Mouse (Mus musculus) T-cell, adult 2 months (primary cell): ENCODE results near the gene Myom3.

ENCODE experiments used
- DNase-seq: peaks from one replicate; pipeline ENCODE4 v3.0.0; 2022; ENCODE audit warnings: low spot score

Gene Myom3

GRCm38 (mm10) chr4:135816905-135817622, 57.5 kb downstream of the Myom3 start:
- DNase-seq, result peak; percentile 43

DNA sequence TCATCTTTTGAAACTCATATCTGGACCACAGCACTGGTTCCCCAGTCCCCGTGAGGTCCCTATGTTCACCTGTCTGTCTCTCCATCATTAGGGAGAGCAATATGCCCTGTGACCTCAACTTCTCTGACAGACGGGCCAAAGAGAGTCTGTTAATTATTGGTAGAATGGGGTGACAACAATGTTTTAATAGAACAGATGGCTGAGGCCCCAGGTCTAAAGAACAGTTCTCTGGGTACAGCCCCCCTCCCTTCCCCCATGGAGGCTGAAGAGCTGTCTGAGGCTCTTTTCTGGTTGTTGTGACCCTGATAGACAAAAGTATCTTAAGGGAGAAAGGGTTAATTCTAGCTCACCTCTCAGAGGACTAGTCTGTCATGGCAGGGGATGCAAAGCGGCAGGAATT, 58.9 kb downstream of the Myom3 start:
- DNase-seq, result no peak

DNA sequence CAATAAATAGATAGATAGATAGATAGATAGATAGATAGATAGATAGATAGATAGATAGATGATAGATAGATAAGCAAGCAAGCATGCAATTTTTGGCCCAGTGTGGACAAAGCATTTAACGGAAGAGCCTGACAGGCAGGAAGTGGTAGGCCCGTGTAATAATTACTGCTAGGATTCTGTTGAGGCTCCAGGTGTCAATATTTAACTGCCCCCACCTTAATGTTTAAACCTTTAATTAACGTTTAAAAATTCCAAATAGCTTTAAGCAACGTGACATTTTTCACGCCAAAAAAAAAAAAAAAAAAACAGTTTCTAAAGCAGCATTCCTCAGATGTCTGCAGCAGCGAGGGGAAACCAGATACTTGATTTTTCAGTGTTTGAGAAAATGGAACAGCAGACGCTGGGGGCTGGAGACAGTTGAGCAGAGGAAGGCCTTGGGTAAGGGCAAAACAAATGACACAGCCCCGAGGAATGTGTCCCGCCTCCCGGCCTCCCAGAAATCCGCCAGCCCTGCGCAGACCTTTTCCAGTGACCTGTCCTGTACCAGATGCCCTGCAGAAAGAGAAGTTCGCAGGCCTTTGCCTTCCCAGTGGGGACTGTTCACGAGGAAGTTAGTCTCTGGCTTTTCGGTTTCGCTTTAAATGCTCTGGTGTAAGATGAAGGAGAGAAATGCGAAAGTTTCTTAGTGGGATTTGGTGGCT, 60.5 kb downstream of the Myom3 start:
- DNase-seq, result no peak

GRCm38 (mm10) chr4:135821772-135822171, 62.3 kb downstream of the Myom3 start:
- no peak for DNase-seq

GRCm38 (mm10) chr4:135823298-135823697, 63.8 kb downstream of the Myom3 start:
- DNase-seq, result peak; percentile 41

DNA sequence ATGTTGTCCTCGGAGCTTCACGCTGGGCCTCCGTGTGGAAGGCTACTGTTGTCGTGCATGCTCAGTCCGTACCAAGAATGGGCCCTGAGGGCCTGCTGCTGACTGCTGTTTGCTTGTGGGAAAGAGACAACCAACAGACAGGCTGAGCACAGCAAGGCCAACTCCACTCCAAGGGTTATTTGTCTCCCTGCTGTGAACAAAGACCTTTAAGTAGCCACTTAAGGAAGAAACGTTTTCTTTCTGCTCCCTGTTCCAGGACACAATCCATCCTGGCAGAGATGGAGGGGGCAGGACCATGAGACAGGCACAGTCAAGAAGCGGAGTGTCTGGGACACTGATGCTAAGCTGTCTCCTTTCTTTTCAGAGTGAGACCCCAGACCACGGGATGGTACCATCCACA, 64.7 kb downstream of the Myom3 start:
- no peak for DNase-seq

DNA sequence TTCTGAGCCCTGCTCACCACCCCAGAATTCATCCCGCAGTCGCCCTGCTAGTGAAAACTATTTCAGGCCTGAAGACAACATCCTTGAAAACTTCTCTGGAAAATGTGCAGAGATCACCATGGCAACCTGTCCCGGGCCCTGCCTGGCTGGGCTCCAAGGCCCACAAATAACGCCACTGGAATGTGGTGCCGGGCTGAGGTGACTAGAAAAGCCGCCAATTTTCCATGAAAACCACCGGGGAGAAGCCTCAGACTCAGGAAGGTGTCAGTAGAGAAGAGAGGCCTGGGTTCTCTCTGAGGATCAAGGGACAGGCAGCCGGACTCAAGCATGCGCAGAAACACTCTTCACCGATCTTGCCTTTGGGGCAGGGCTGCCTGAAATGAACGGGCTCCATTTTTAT, 69.0 kb downstream of the Myom3 start:
- no peak for DNase-seq

DNA sequence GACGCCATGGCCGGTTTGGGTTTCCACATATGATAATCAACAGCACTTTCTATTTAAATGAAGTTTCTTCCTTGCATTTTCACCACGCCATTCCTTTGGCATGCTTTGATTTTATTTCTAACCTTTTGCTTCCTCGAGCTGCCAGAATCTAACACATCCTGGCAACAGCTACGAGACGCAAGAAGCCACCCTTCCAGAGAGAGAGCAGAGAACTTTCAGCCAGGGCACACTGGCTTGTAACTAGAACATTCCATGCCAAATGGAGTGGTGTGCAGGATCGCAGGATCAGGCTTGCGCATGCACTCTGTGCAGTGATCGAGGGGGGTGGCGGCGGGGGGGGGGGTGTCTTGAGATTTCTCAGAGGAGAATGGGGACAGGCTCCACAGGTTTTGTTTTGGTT, 72.6 kb downstream of the Myom3 start:
- DNase-seq, result no peak

GRCm38 (mm10) chr4:135833301-135834123, 74.0 kb downstream of the Myom3 start:
- no peak for DNase-seq

DNA sequence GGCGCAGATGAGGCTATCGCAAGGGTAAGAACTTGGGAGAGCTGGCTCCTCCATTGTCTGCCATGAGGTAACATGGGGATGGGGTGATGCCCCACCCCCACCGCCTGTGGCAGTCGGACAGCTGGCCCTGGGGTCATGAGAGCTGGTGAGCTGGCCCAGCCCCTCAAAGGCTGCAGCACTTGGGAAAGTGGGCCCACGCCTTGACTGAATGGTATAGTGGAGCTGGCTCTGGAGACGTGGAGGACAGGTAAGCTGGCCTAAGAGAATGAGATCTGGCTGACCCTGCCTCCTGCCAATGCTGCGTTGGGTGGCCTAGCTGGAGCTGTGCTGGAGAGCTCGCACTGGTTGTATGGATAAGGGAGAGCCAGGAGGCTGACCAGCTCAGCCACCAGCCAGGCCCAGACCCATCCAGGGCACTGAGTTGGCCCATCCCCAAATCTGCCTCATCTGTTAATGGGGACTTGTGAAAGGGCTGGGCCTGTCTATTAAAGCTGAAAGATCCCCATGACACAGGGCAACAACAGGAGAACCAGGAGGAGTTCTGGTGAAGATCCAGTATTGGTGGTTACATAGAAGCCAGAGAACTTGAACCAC, 74.7 kb downstream of the Myom3 start:
- no peak for DNase-seq

DNA sequence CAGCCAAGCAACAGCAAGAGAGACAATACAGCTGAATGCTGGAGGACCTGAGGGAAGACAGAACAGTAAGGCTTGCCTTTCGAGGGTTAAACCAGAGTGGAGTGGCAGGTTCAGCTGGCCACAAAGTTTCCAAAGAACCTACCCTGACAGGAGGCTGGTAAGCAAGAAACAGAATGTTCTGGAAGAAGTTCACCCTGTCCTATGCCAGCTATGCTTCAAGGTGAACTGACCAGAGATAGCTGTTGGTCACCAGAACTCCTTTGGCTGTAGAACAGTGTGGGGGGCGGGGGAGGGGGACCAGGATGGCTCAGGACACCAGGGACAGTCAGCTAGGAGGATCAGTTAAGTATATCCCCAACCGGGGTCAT, 79.4 kb downstream of the Myom3 start:
- DNase-seq, result no peak

GRCm38 (mm10) chr4:135839293-135840011, 79.9 kb downstream of the Myom3 start:
- no peak for DNase-seq

GRCm38 (mm10) chr4:135844400-135844799, 84.9 kb downstream of the Myom3 start:
- no peak for DNase-seq

DNA sequence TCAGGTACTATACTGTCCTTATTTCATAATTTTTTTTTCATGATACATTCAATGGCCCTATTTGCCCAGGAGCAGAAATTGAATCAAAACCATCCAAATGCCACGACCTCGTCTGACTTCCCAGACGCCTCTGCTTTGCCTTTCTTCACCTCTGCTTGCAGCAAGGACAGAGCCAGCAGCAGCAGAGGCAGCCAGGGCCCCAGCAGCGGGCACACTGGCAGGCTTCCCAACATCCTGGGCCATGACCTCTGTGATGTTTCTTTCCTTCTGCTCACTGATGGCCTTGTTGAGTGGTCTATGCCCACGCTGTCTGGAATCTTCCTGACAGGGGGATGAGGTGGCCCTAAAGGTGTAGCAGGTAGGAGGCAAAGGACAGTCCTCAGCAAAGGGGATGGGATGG, 88.1 kb downstream of the Myom3 start:
- DNase-seq, result no peak

DNA sequence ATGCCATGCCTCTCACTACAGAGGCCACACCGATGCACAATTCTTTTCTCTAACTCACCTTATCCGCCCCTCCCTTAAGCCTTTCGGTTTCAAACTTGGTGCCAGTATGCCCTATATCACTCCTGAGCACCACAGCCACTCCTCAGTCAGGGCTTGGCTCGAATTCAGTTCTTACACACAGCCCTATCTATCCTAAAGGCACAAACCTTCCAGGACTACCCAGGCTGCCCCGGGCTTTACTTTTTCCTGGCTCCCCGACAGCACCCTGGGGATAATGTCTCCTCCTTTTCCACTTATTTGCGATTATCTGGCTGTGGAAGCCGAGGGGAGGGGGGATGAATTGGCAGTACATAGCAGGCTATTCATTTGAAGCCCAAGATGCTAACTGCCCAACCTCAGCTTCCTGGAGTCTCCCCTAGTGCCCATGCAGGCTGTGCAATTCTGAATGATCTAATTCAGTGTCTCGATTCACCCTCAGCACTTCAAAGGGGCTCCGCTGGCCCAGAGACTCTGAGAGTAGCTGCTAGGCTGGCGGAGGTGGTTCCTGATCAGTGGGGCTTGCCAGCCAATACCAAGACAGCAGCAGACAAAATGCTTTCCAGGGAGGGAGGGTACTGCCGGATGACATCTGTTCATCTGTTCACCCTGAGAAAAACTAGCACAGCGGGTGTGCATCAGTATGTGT, 91.0 kb downstream of the Myom3 start:
- DNase-seq, result peak; percentile 70

DNA sequence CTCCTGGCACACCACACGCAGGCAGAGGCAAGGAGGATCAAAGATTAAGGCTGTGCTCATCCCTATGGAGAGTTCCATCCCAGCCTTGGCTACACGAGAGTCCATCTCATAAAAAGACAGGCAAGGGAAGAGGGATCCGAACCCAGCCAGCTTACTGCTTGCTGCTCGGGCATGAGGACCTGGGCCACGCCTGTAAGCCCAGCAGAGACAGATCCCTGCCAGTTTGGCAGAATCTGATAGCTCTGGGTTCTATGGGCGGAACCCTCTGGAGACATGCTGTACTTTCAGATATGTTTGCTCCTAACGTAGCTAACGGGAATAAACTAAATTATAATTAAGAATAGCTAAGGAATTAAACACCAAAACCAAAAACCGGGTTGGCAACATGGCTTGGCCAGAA, 92.4 kb downstream of the Myom3 start:
- DNase-seq, result no peak

DNA sequence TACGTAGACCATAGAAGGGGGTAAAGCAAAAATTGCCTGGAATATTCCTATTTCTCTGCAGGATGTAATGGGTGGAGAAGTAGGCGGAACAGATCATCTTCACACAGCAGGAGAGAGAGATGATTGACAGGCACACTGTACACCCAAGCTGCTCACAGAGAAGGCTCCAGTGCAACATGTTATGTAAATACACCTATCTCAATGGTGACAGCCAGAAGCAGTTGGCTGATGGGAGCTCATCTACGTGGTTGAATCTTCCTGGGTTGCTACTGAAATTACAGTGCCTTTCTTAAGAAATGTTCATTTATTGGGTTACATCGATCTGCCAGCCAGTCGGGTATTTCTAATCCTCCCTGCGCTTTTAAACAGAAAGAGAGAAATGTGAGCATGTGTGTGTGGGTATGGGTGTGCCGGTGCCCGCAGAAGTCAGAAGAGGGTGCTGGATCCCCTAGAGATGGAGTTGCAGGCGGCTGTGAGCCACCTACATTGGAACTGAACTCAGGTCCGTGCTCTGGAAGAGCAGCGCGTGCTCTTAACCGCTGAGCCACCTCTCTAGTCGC, 94.6 kb downstream of the Myom3 start:
- DNase-seq, result no peak

DNA sequence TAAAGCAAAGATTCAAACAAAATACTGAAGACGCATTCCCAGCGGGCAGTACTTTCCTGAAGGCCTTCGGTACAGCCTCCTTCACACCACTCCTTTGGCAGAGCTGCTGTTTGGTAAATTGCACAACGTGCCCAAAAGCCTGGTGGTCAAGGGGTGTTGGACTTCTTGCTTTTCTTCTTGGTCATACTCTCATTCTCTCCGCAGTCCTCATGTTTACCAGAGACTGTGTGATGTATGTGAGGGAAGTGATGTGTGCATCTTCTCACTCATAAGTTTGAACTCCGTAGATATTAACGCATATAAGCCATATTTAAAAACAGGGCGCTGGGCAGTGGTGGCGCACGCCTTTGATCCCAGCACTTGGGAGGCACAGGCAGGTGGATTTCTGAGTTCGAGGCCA, 95.1 kb downstream of the Myom3 start:
- DNase-seq, result no peak

- no peak for DNase-seq
Measured at GRCm38 (mm10) chr4:135855080-135855479, 95.6 kb downstream of the Myom3 start.

- peak; percentile 96 for DNase-seq
Measured at GRCm38 (mm10) chr4:135855536-135856222, 96.2 kb downstream of the Myom3 start, which contains the start of gene Srsf10. Srsf10 (plus strand) TSS chr4:135855747.
